Mouse (Mus musculus): ENCODE data around the gene Mycbp2.

- no peak for TF ChIP-seq CTCF (IDR thresholded peaks at IDR 0.05)
- no peak for TF ChIP-seq EP300 (IDR thresholded peaks at IDR 0.05)
Observed at GRCm38 (mm10) chr14:103114994-103115670, 231.5 kb downstream of the Mycbp2 start.

All from lung, postnatal 0 days (tissue).